ENCODE assay signal across 11 mouse cellular contexts in genomic region chr1:58742571-58743021, GRCm38 (mm10). TPM values are rescaled to one million over a fixed set of nuclear protein-coding genes. Genes with fewer than 3 reads are reported as not detected.
DNase-seq lines count a peak whose midpoint lies in the region; ATAC-seq and TF ChIP-seq lines count a peak whose summit lies in the region.
"Had no signal": no experiment of that assay in that cellular context is flagged by ENCODE, and none has a peak within 500 bp of the region (broad histone marks: within the 10 kb centered on the region; RNA-seq: fewer than 3 reads in every experiment).

No protein-coding gene starts in this region.

- H3K4me1 ChIP-seq in thymus, adult 2 months (replicated peaks; ENCODE audit: control insufficient read depth, insufficient read depth, low read length): peaks cover 13% of the 10 kb centered on the region
- no peaks in the 10 kb centered on the region for H3K4me1 ChIP-seq in intestine, embryonic 15.5 days (replicated peaks)
- no peaks in the 10 kb centered on the region for H3K4me1 ChIP-seq in hindbrain, embryonic 14.5 days (replicated peaks; ENCODE audit: control insufficient read depth, insufficient read depth, low read length)

- no peaks in the 10 kb centered on the region for H3K9me3 ChIP-seq in intestine, embryonic 15.5 days
- no peaks in the 10 kb centered on the region for H3K9me3 ChIP-seq in hindbrain, embryonic 14.5 days (ENCODE audit: control insufficient read depth, low read length)

- WGBS in thymus, adult 2 months: 46% methylated on average over 5 of the region's 5 CpGs
- WGBS in intestine, embryonic 15.5 days: 63% methylated on average over 5 of the region's 5 CpGs
- 90% methylated on average over 5 of the region's 5 CpGs for WGBS in hindbrain, embryonic 14.5 days

- DNase-seq in adrenal gland, postnatal 36 days: peak; percentile 35 to 48
- DNase-seq in adrenal gland, postnatal 10 days: no peak
- DNase-seq in thymus, adult 2 months: no peak
- DNase-seq in thymus, adult 18-20 months: no peak
- DNase-seq in cerebellum, adult 18-20 months: no peak
- DNase-seq in hindbrain, embryonic 14.5 days (ENCODE audit: low spot score): no peak
- no peak for DNase-seq in spleen, postnatal 14 days (ENCODE audit: low spot score in 2 of 2)
- DNase-seq: gastrocnemius, postnatal 10 days had no signal

- H3K27me3 ChIP-seq in thymus, adult 2 months (ENCODE audit: control insufficient read depth, insufficient read depth, low read length): no peaks in the 10 kb centered on the region
- H3K27me3 ChIP-seq in intestine, embryonic 15.5 days (replicated peaks): no peaks in the 10 kb centered on the region
- H3K27me3 ChIP-seq in hindbrain, embryonic 14.5 days (ENCODE audit: control insufficient read depth, insufficient read depth, low read length): no peaks in the 10 kb centered on the region

- peaks cover 80% of the 10 kb centered on the region for H3K36me3 ChIP-seq in thymus, adult 2 months (ENCODE audit: control insufficient read depth, insufficient read depth, low read length)
- H3K36me3 ChIP-seq in intestine, embryonic 15.5 days: peaks cover 48% of the 10 kb centered on the region
- peaks cover 7% of the 10 kb centered on the region; the same call in 1 of the 2 replicates for H3K36me3 ChIP-seq in hindbrain, embryonic 14.5 days (replicated peaks; ENCODE audit: control insufficient read depth, insufficient read depth)

- no peak overlapping the region for H3K9ac ChIP-seq in intestine, embryonic 15.5 days
- H3K9ac ChIP-seq in hindbrain, embryonic 14.5 days: no peak overlapping the region
- H3K9ac ChIP-seq: lung, embryonic 14.5 days had no signal

- TF ChIP-seq CTCF in thymus, adult 2 months (IDR thresholded peaks at IDR 0.05; ENCODE audit: borderline replicate concordance, control insufficient read depth, extremely low read depth, insufficient read depth, low read length, poor library complexity): no peak

- peak; percentile 87 for ATAC-seq in intestine, embryonic 15.5 days
- no peak for ATAC-seq in hindbrain, embryonic 14.5 days (ENCODE audit: low FRiP score)

- H3K4me2 ChIP-seq in intestine, embryonic 15.5 days (replicated peaks): no peak overlapping the region
- no peak overlapping the region for H3K4me2 ChIP-seq in hindbrain, embryonic 14.5 days (replicated peaks)
- H3K4me2 ChIP-seq: lung, embryonic 14.5 days had no signal

- no peak overlapping the region for H3K4me3 ChIP-seq in thymus, adult 2 months (ENCODE audit: control insufficient read depth, insufficient read depth, low read length)
- H3K4me3 ChIP-seq in intestine, embryonic 15.5 days (replicated peaks): no peak overlapping the region
- no peak overlapping the region for H3K4me3 ChIP-seq in hindbrain, embryonic 14.5 days (replicated peaks; ENCODE audit: low read length)

- no peak for TF ChIP-seq POLR2A in thymus, adult 2 months (IDR thresholded peaks at IDR 0.05; ENCODE audit: control insufficient read depth, extremely low read depth, insufficient read depth, low read length, poor library complexity)

- H3K27ac ChIP-seq in thymus, adult 2 months (ENCODE audit: control insufficient read depth, insufficient read depth, low read length): peak overlapping the region; percentile 10; the same call in 1 of the 2 replicates
- peak overlapping the region; percentile 51; the same call in 1 of the 2 replicates for H3K27ac ChIP-seq in intestine, embryonic 15.5 days
- no peak overlapping the region for H3K27ac ChIP-seq in hindbrain, embryonic 14.5 days

RNA-seq across cellular contexts. Expression of gene Cflar, which starts 31.3 kb away (rescaled TPM):
- total RNA-seq in adrenal gland, postnatal 36 days (2021): 100 to 1,000 TPM; 110 to 114 TPM
- 100 to 1,000 TPM; 101 to 102 TPM for total RNA-seq in adrenal gland, postnatal 10 days (2021)
- 78.4 and 83.9 TPM in 2 replicates for polyA plus RNA-seq in thymus, adult 2 months (2012; rRNA removed)
- polyA plus RNA-seq in intestine, embryonic 15.5 days (2015; fragmentation: Nextera tagmentation; extraction: Ambion mirVana): 29.2 and 30.0 TPM in 2 replicates
- polyA plus RNA-seq in hindbrain, embryonic 14.5 days (2014; fragmentation: Nextera tagmentation; extraction: Ambion mirVana): 16.6 and 18.7 TPM in 2 replicates

RNA-seq across cellular contexts. Expression of gene Als2cr12, which starts 46.8 kb away (rescaled TPM):
- 1 to 10 TPM in 1 of 2 experiments, under 1 TPM in 1; 0.86 to 3.0 TPM for total RNA-seq in adrenal gland, postnatal 36 days (2021)
- 1 to 10 TPM; 4.8 to 6.2 TPM for total RNA-seq in adrenal gland, postnatal 10 days (2021)
- 0.16 and 0.37 TPM in 2 replicates for polyA plus RNA-seq in thymus, adult 2 months (2012; rRNA removed)
- polyA plus RNA-seq in intestine, embryonic 15.5 days (2015; fragmentation: Nextera tagmentation; extraction: Ambion mirVana): 1.5 and 1.6 TPM in 2 replicates
- not detected in 2 replicates for polyA plus RNA-seq in hindbrain, embryonic 14.5 days (2014; fragmentation: Nextera tagmentation; extraction: Ambion mirVana)
- total RNA-seq: gastrocnemius, postnatal 10 days had no signal
- polyA plus RNA-seq: kidney, embryonic 16.5 days; lung, embryonic 14.5 days had no signal

RNA-seq across cellular contexts. Expression of gene Casp8, which starts 52.6 kb away (rescaled TPM):
- 10 to 100 TPM; 20.3 to 22.3 TPM for total RNA-seq in adrenal gland, postnatal 36 days (2021)
- 10 to 100 TPM; 25.9 to 26.3 TPM for total RNA-seq in adrenal gland, postnatal 10 days (2021)
- 12.0 and 12.3 TPM in 2 replicates for polyA plus RNA-seq in thymus, adult 2 months (2012; rRNA removed)
- 51.6 and 52.8 TPM in 2 replicates for polyA plus RNA-seq in intestine, embryonic 15.5 days (2015; fragmentation: Nextera tagmentation; extraction: Ambion mirVana)
- polyA plus RNA-seq in hindbrain, embryonic 14.5 days (2014; fragmentation: Nextera tagmentation; extraction: Ambion mirVana): 5.5 and 6.2 TPM in 2 replicates

Comparison
In these comparisons a context has a peak if more than half of its experiments do, and no peak if none do; other contexts are left out.
1. DNase-seq: peak in adrenal gland, postnatal 36 days (2 of 2); none in adrenal gland, postnatal 10 days (single experiment), thymus, adult 2 months (single experiment), thymus, adult 18-20 months (0 of 2), cerebellum, adult 18-20 months (0 of 2), hindbrain, embryonic 14.5 days (single experiment) and spleen, postnatal 14 days (0 of 2).